Mouse (Mus musculus): Measurements from ENCODE around the gene Gtf2f1.

- TF ChIP-seq CTCF (IDR thresholded peaks at IDR 0.05; ENCODE audit: low read depth) = no peak
- TF ChIP-seq EP300 (IDR thresholded peaks at IDR 0.05; ENCODE audit: low read depth) = no peak
Measured at GRCm38 (mm10) chr17:56988441-56988840, 22.6 kb downstream of the Gtf2f1 start.

All from heart, postnatal 0 days (tissue).